In genomic region chr19:4820678-4821303, GRCm38 (mm10) we compare ENCODE assay signal across 9 mouse cellular contexts. TPM values are rescaled to one million over a fixed set of nuclear protein-coding genes. Genes with fewer than 3 reads are reported as not detected.
DNase-seq lines count a peak whose midpoint lies in the region; ATAC-seq and TF ChIP-seq lines count a peak whose summit lies in the region.
"Had no signal": no experiment of that assay in that cellular context is flagged by ENCODE, and none has a peak within 500 bp of the region (broad histone marks: within the 10 kb centered on the region; RNA-seq: fewer than 3 reads in every experiment).

No protein-coding gene starts in this region.

- no peak for ATAC-seq in heart, embryonic 12.5 days (ENCODE audit: insufficient number of reproducible peaks, low FRiP score)
- ATAC-seq in kidney, postnatal 0 days (replicated peaks; ENCODE audit: low FRiP score, low read depth): peak; percentile 95
- peak; percentile 70 for ATAC-seq in liver, embryonic 15.5 days (ENCODE audit: insufficient read depth)
- ATAC-seq in stomach, embryonic 15.5 days (ENCODE audit: insufficient read depth, low FRiP score, low read depth): peak; percentile 60; the same call in 1 of the 2 replicates

- TF ChIP-seq CTCF in kidney, postnatal 0 days (IDR thresholded peaks at IDR 0.05; ENCODE audit: low read depth): peak; percentile 54

- H3K27ac ChIP-seq in heart, embryonic 12.5 days (ENCODE audit: poor library complexity, severe bottlenecking): no peak overlapping the region
- H3K27ac ChIP-seq in kidney, postnatal 0 days: peak overlapping the region; percentile 66
- H3K27ac ChIP-seq in liver, embryonic 15.5 days (replicated peaks): no peak overlapping the region
- no peak overlapping the region; the same call in 1 of the 2 replicates for H3K27ac ChIP-seq in stomach, embryonic 15.5 days
- H3K27ac ChIP-seq: heart, embryonic 13.5 days had no signal

- H3K4me1 ChIP-seq in heart, embryonic 12.5 days (replicated peaks): no peaks in the 10 kb centered on the region
- no peaks in the 10 kb centered on the region for H3K4me1 ChIP-seq in kidney, postnatal 0 days (replicated peaks; ENCODE audit: insufficient read depth, low read length)
- no peaks in the 10 kb centered on the region for H3K4me1 ChIP-seq in liver, embryonic 15.5 days (replicated peaks)
- H3K4me1 ChIP-seq in stomach, embryonic 15.5 days: no peaks in the 10 kb centered on the region

- peaks cover 19% of the 10 kb centered on the region for H3K36me3 ChIP-seq in heart, embryonic 12.5 days
- peaks cover 9% of the 10 kb centered on the region; the same call in 1 of the 2 replicates for H3K36me3 ChIP-seq in kidney, postnatal 0 days (ENCODE audit: insufficient read depth, low read length)
- peaks cover 19% of the 10 kb centered on the region for H3K36me3 ChIP-seq in liver, embryonic 15.5 days (replicated peaks)
- H3K36me3 ChIP-seq in stomach, embryonic 15.5 days: peaks cover 4% of the 10 kb centered on the region; the same call in 1 of the 2 replicates

- H3K9me3 ChIP-seq in heart, embryonic 12.5 days (replicated peaks): no peaks in the 10 kb centered on the region
- no peaks in the 10 kb centered on the region for H3K9me3 ChIP-seq in kidney, postnatal 0 days (replicated peaks; ENCODE audit: low read length)
- H3K9me3 ChIP-seq in liver, embryonic 15.5 days (replicated peaks): no peaks in the 10 kb centered on the region
- H3K9me3 ChIP-seq in stomach, embryonic 15.5 days: no peaks in the 10 kb centered on the region
- H3K9me3 ChIP-seq: heart, embryonic 13.5 days had no signal

- 0 out of 2 replicates have a peak, but pooled peaks cover 2% of the 10 kb centered on the region for H3K27me3 ChIP-seq in heart, embryonic 12.5 days (replicated peaks)
- H3K27me3 ChIP-seq in kidney, postnatal 0 days (ENCODE audit: insufficient read depth, low read length): no peaks in the 10 kb centered on the region
- H3K27me3 ChIP-seq in liver, embryonic 15.5 days: peaks cover 5% of the 10 kb centered on the region; the same call in 1 of the 2 replicates
- H3K27me3 ChIP-seq in stomach, embryonic 15.5 days (replicated peaks): no peaks in the 10 kb centered on the region
- H3K27me3 ChIP-seq: heart, embryonic 13.5 days had no signal

- no peak overlapping the region for H3K4me2 ChIP-seq in heart, embryonic 12.5 days
- H3K4me2 ChIP-seq in kidney, postnatal 0 days (ENCODE audit: low read length): no peak overlapping the region
- no peak overlapping the region for H3K4me2 ChIP-seq in liver, embryonic 15.5 days
- no peak overlapping the region for H3K4me2 ChIP-seq in stomach, embryonic 15.5 days
- H3K4me2 ChIP-seq: heart, embryonic 13.5 days had no signal

- DNase-seq in heart, adult 11 months: peak; percentile 98
- peak; percentile 81 for DNase-seq in adrenal gland, adult 2 months
- peak; percentile 83 for DNase-seq in gastrocnemius, postnatal 10 days
- peak; percentile 62 for DNase-seq in kidney, postnatal 0 days (ENCODE audit: low spot score)
- DNase-seq in embryo, embryonic 10 days (ENCODE audit: low spot score): no peak

- no peak overlapping the region for H3K9ac ChIP-seq in heart, embryonic 12.5 days
- no peak overlapping the region for H3K9ac ChIP-seq in kidney, postnatal 0 days (ENCODE audit: low read depth, low read length)
- H3K9ac ChIP-seq in liver, embryonic 15.5 days: no peak overlapping the region
- no peak overlapping the region for H3K9ac ChIP-seq in stomach, embryonic 15.5 days
- H3K9ac ChIP-seq: heart, embryonic 13.5 days had no signal

- H3K4me3 ChIP-seq in heart, embryonic 12.5 days: no peak overlapping the region
- H3K4me3 ChIP-seq in kidney, postnatal 0 days (replicated peaks; ENCODE audit: low read depth, low read length): no peak overlapping the region
- H3K4me3 ChIP-seq in liver, embryonic 15.5 days (replicated peaks): no peak overlapping the region
- H3K4me3 ChIP-seq in stomach, embryonic 15.5 days (replicated peaks): no peak overlapping the region
- H3K4me3 ChIP-seq: heart, embryonic 13.5 days had no signal

- WGBS in heart, embryonic 12.5 days: 62% methylated on average over 5 of the region's 5 CpGs
- 52% methylated on average over 5 of the region's 5 CpGs for WGBS in kidney, postnatal 0 days
- 66% methylated on average over 5 of the region's 5 CpGs for WGBS in liver, embryonic 15.5 days (ENCODE audit: insufficient replicate concordance)
- 58% methylated on average over 5 of the region's 5 CpGs for WGBS in stomach, embryonic 15.5 days

RNA-seq across cellular contexts. Expression of gene Rbm14, which starts 9.4 kb away (rescaled TPM):
- polyA plus RNA-seq in heart, embryonic 12.5 days (2016; fragmentation: Nextera tagmentation; extraction: Ambion mirVana): 59.8 and 64.5 TPM in 2 replicates
- total RNA-seq in adrenal gland, adult 2 months (2021): 10 to 100 TPM; 37.9 to 45.9 TPM
- 83.4 and 97.2 TPM in 2 replicates for polyA plus RNA-seq in adrenal gland, adult 2 months (2012; rRNA removed)
- total RNA-seq in gastrocnemius, postnatal 10 days (2021): 10 to 100 TPM; 18.6 to 22.5 TPM
- 43.8 and 48.8 TPM in 2 replicates for polyA plus RNA-seq in kidney, postnatal 0 days (2015; fragmentation: Nextera tagmentation; extraction: Ambion mirVana)
- polyA plus RNA-seq in liver, embryonic 15.5 days (2015; fragmentation: Nextera tagmentation; extraction: Ambion mirVana): 37.5 and 41.4 TPM in 2 replicates
- polyA plus RNA-seq in stomach, embryonic 15.5 days (2015; fragmentation: Nextera tagmentation; extraction: Ambion mirVana): 70.3 and 75.2 TPM in 2 replicates

RNA-seq across cellular contexts. Expression of gene Gm21992, which starts 9.4 kb away (rescaled TPM):
- 27.0 and 29.6 TPM in 2 replicates for polyA plus RNA-seq in heart, embryonic 12.5 days (2016; fragmentation: Nextera tagmentation; extraction: Ambion mirVana)
- 10 to 100 TPM; 15.3 to 25.3 TPM for total RNA-seq in adrenal gland, adult 2 months (2021)
- 24.1 and 31.9 TPM in 2 replicates for polyA plus RNA-seq in adrenal gland, adult 2 months (2012; rRNA removed)
- 10 to 100 TPM; 10.9 to 11.6 TPM for total RNA-seq in gastrocnemius, postnatal 10 days (2021)
- polyA plus RNA-seq in kidney, postnatal 0 days (2015; fragmentation: Nextera tagmentation; extraction: Ambion mirVana): 24.4 and 27.3 TPM in 2 replicates
- 11.6 and 12.7 TPM in 2 replicates for polyA plus RNA-seq in liver, embryonic 15.5 days (2015; fragmentation: Nextera tagmentation; extraction: Ambion mirVana)
- polyA plus RNA-seq in stomach, embryonic 15.5 days (2015; fragmentation: Nextera tagmentation; extraction: Ambion mirVana): 29.9 and 38.0 TPM in 2 replicates

RNA-seq across cellular contexts. Expression of gene Ccs, which starts 18.3 kb away (rescaled TPM):
- polyA plus RNA-seq in heart, embryonic 12.5 days (2016; fragmentation: Nextera tagmentation; extraction: Ambion mirVana): 33.9 and 34.5 TPM in 2 replicates
- 100 to 1,000 TPM in 1 of 2 experiments, 10 to 100 TPM in 1; 63.8 to 107 TPM for total RNA-seq in adrenal gland, adult 2 months (2021)
- polyA plus RNA-seq in adrenal gland, adult 2 months (2012; rRNA removed): 79.1 and 102 TPM in 2 replicates
- total RNA-seq in gastrocnemius, postnatal 10 days (2021): 10 to 100 TPM; 31.4 to 33.1 TPM
- polyA plus RNA-seq in kidney, postnatal 0 days (2015; fragmentation: Nextera tagmentation; extraction: Ambion mirVana): 72.9 and 82.1 TPM in 2 replicates
- 52.4 and 61.9 TPM in 2 replicates for polyA plus RNA-seq in liver, embryonic 15.5 days (2015; fragmentation: Nextera tagmentation; extraction: Ambion mirVana)
- polyA plus RNA-seq in stomach, embryonic 15.5 days (2015; fragmentation: Nextera tagmentation; extraction: Ambion mirVana): 51.1 and 54.1 TPM in 2 replicates

RNA-seq across cellular contexts. Expression of gene Ccdc87, which starts 18.4 kb away (rescaled TPM):
- polyA plus RNA-seq in heart, embryonic 12.5 days (2016; fragmentation: Nextera tagmentation; extraction: Ambion mirVana): 0.05 TPM in 1 of 2 replicates, not detected in the other
- under 1 TPM; 0.17 to 0.20 TPM for total RNA-seq in adrenal gland, adult 2 months (2021)
- polyA plus RNA-seq in adrenal gland, adult 2 months (2012; rRNA removed): 0.09 TPM in 1 of 2 replicates, not detected in the other
- total RNA-seq in gastrocnemius, postnatal 10 days (2021): not detected
- polyA plus RNA-seq in kidney, postnatal 0 days (2015; fragmentation: Nextera tagmentation; extraction: Ambion mirVana): 0.04 TPM in 1 of 2 replicates, not detected in the other
- polyA plus RNA-seq in liver, embryonic 15.5 days (2015; fragmentation: Nextera tagmentation; extraction: Ambion mirVana): not detected in 2 replicates
- 0.12 TPM in 1 of 2 replicates, not detected in the other for polyA plus RNA-seq in stomach, embryonic 15.5 days (2015; fragmentation: Nextera tagmentation; extraction: Ambion mirVana)

RNA-seq across cellular contexts. Expression of gene Rbm4, which starts 27.1 kb away (rescaled TPM):
- 39.8 and 46.8 TPM in 2 replicates for polyA plus RNA-seq in heart, embryonic 12.5 days (2016; fragmentation: Nextera tagmentation; extraction: Ambion mirVana)
- 10 to 100 TPM; 50.2 to 72.7 TPM for total RNA-seq in adrenal gland, adult 2 months (2021)
- polyA plus RNA-seq in adrenal gland, adult 2 months (2012; rRNA removed): 11.8 and 14.7 TPM in 2 replicates
- total RNA-seq in gastrocnemius, postnatal 10 days (2021): 10 to 100 TPM; 44.8 to 46.5 TPM
- polyA plus RNA-seq in kidney, postnatal 0 days (2015; fragmentation: Nextera tagmentation; extraction: Ambion mirVana): 39.2 and 40.8 TPM in 2 replicates
- polyA plus RNA-seq in liver, embryonic 15.5 days (2015; fragmentation: Nextera tagmentation; extraction: Ambion mirVana): 25.2 and 29.0 TPM in 2 replicates
- polyA plus RNA-seq in stomach, embryonic 15.5 days (2015; fragmentation: Nextera tagmentation; extraction: Ambion mirVana): 50.1 and 52.2 TPM in 2 replicates
